Mouse (Mus musculus): ENCODE measurements around the gene Pdk2. TPM values are rescaled to one million over a fixed set of nuclear protein-coding genes. Genes with fewer than 3 reads are reported as not detected.

Pdk2 gene
- polyA plus RNA-seq, 1 experiment from 2014 or later, result 10.0 TPM

DNA sequence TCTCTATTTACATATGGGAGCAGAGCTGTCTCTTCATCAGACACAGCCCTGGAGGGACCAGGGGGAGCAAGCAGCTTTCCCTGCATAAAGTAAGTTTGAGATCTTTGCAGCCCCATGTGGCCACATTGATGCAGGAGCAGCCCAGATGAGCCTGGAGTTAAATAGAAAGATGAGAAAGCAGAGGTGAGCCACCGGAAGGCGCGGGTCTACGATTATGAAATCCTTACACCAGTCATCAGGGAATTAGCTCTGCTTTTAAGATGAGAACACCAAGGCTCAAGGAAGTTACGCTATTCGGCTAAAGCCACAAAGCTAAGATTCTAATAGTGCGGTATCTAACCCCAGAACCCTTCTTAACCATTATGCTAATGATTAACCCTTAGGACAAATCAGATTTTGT is 36.8 kb upstream of the Pdk2 start:
- H3K9ac ChIP-seq, result no peak overlapping the region

DNA sequence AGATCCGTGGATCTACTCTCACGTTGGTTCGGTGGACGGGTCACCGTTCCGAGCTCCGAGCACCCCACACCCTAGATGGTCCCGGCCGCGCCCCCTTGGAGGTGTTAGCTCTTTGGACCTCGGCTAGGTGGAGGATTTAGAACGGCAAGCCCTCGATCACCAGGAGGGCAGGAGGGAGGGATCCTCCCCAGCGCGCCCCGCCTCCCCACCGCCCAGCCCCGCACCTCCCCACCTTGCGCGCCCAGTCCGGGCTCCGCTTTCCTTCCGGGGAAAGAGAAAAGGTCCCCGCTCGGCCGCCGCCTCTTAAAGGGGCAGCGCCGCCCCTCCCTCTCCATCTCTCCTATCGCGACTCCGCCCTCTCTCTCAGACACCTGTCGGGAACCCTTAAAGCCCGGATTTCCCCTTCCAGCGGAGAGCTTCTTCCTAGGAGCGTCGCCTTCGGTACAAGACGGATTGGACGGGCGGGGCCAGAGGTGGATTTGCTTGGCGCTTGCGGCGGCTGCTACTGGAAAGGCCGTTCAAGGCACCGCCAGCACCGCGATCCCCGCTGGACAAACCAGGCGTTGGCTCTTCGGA is 35.5 kb upstream of the Pdk2 start, which contains the start of gene Itga3:
TSS of gene Itga3 (minus strand) at position 266 of the 576 bp plus-strand sequence.
- H3K27me3 ChIP-seq (replicated peaks), result peaks cover 95% of the 10 kb centered on the region
- no peak within 1 kb of the TSS for H3K27ac ChIP-seq

More for the DNA sequence above, 36.8 kb upstream of the Pdk2 start:
- Histone ChIP-seq H3K9me3 (replicated peaks) (no peaks in the 10 kb centered on the region), H3K36me3 (no peaks in the 10 kb centered on the region), H3K27me3 (replicated peaks) (peaks cover 95% of the 10 kb centered on the region), H3K27ac (no peak overlapping the region), H3K4me2 (no peak overlapping the region), H3K4me1 (peaks cover 27% of the 10 kb centered on the region; the same call in 1 of the 2 replicates), H3K4me3 (no peak overlapping the region)
- WGBS (ENCODE audit: insufficient replicate concordance), result 44% methylated on average over 7 of the region's 7 CpGs
- no peak for ATAC-seq

DNA sequence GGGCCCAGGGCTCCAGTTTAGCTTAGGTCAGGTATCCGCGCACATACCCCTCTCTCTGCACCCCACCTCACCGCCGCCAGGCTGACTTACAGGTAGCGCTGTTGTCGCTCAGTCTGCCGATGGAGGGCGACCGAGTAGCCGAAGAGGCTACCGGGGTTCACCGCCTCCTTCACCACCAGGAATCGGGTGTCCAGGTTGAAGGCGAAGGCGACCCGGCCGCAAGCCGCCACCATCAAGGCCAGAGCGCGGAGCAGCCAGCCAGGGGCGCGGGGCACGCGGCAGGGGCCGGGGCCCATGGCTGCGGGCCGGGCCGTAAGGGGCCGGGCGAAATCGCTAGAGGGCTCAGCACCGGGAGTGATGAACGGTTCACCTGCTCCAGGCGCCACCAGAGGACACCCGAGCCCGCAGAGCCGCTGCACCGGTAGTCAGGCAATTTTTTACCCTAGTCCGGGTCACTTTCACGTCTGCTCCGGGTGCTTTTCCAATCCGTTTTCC is 34.9 kb upstream of the Pdk2 start:
- Histone ChIP-seq H3K27me3 (replicated peaks) (peaks cover 93% of the 10 kb centered on the region), H3K4me1 (peaks cover 27% of the 10 kb centered on the region; the same call in 1 of the 2 replicates), H3K9ac (no peak overlapping the region), H3K4me2 (peak overlapping the region; percentile 66), H3K27ac (no peak overlapping the region), H3K9me3 (replicated peaks) (no peaks in the 10 kb centered on the region), H3K36me3 (no peaks in the 10 kb centered on the region), H3K4me3 (peak overlapping the region; percentile 51)
- WGBS (ENCODE audit: insufficient replicate concordance), result 2% methylated on average over 42 of the region's 42 CpGs
- ATAC-seq, result peak; percentile 36; the same call in 1 of the 2 replicates

More for the DNA sequence above, 35.5 kb upstream of the Pdk2 start, which contains the start of gene Itga3:
- Histone ChIP-seq H3K4me2 (peak within 1 kb of the TSS; percentile 66), H3K4me3 (peak within 1 kb of the TSS; percentile 51), H3K9ac (no peak within 1 kb of the TSS), H3K36me3 (no peaks in the 10 kb centered on the region), H3K9me3 (replicated peaks) (no peaks in the 10 kb centered on the region), H3K4me1 (peaks cover 27% of the 10 kb centered on the region; the same call in 1 of the 2 replicates)
- peak; percentile 57 for ATAC-seq
- WGBS (ENCODE audit: insufficient replicate concordance), result 1% methylated on average over 51 of the region's 51 CpGs

DNA sequence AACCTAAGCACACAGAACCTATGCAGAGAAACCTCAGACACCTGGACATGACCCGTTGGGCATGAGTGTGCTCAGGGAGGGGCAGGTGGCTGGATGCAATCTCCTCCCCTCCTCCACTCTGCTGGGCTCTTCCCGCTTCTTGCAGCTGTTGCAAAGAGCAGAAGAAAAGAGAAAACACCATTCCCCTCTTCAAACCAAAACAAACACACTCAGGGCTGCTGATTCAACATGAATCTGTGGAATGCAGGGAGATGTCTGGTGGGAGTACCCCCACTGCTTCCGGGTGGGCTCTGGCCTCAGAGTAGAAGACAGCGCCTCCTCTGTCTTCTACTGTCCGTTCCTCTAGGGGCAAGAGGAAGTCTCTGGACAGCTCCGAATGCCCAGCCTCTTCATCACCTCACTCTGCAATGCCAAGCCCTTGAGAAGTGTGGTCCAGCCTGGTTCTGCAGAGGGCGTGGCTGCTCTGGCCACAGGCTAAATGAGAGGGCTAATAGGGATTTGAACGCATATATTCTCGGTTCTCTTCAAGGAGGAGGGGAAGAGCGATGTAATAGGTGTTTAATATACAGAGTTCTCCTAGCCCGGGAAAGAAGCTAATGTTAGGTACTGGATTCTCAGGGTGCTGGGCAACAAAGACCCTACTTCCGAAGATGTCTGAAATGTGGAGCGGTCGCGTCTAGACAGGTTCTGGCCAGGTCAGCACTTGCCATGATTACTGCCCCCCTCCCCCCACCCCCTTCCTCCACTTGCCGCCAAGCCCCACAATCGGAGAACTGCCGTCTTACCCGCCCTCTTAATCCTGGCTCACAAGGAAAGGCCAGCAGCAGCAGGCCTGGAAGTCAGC is 34.3 kb upstream of the Pdk2 start:
- H3K36me3 ChIP-seq, result no peaks in the 10 kb centered on the region
- H3K9ac ChIP-seq, result no peak overlapping the region
- H3K4me3 ChIP-seq, result peak overlapping the region; percentile 51
- peaks cover 87% of the 10 kb centered on the region for H3K27me3 ChIP-seq (replicated peaks)
- peaks cover 27% of the 10 kb centered on the region; the same call in 1 of the 2 replicates for H3K4me1 ChIP-seq
- peak overlapping the region; percentile 66 for H3K4me2 ChIP-seq
- ATAC-seq, result no peak
- H3K9me3 ChIP-seq (replicated peaks), result no peaks in the 10 kb centered on the region
- WGBS (ENCODE audit: insufficient replicate concordance), result 6% methylated on average over 19 of the region's 19 CpGs
- no peak overlapping the region for H3K27ac ChIP-seq

DNA sequence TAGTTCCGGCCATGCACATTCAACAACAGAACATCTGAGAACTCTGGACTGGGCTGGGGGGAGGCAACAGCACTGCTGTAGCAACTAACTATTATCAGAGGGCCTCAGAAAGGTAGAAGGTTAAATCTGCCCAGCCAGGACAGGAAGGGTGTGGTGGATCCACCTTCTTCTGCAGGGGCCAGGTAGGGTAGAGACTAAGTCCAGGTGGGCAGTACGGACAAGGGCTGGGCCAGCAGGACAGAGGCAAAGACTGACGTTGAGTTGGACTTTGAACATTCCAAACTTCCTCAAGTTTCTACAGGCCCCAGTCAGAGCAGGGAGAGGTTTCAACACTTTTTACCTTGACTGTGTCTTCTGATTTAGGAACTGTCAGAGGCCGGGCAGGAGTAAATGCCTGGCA is 33.5 kb upstream of the Pdk2 start:
- Histone ChIP-seq H3K4me3 (no peak overlapping the region), H3K27me3 (replicated peaks) (peaks cover 80% of the 10 kb centered on the region), H3K4me1 (peaks cover 26% of the 10 kb centered on the region; the same call in 1 of the 2 replicates), H3K27ac (no peak overlapping the region), H3K9me3 (replicated peaks) (no peaks in the 10 kb centered on the region), H3K36me3 (no peaks in the 10 kb centered on the region), H3K4me2 (no peak overlapping the region), H3K9ac (no peak overlapping the region)
- WGBS (ENCODE audit: insufficient replicate concordance), result 54% methylated on average over 4 of the region's 4 CpGs
- ATAC-seq, result no peak

DNA sequence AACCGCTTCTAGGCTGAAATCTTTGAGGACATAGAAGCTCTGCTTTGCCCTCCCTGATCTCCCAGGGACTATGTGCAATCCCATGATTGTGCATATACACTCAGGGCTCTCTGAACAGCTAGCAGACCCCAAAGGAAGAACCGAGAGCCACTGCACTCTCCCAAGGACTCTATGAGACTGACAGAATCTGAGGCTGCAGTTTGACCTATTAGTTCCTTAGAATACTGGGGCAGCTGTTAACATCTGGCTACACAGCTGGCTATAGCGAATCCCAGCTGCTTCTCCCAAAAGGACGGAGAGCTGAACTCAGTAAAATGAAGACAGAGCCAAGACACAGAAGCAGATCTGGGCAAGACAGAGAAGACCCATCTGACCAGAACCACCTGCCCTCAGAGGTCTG is 32.7 kb upstream of the Pdk2 start:
- Histone ChIP-seq H3K9me3 (replicated peaks) (no peaks in the 10 kb centered on the region), H3K4me3 (no peak overlapping the region), H3K27ac (no peak overlapping the region), H3K27me3 (replicated peaks) (peaks cover 71% of the 10 kb centered on the region), H3K36me3 (no peaks in the 10 kb centered on the region), H3K4me2 (no peak overlapping the region), H3K9ac (no peak overlapping the region), H3K4me1 (peaks cover 18% of the 10 kb centered on the region; the same call in 1 of the 2 replicates)
- ATAC-seq, result no peak
- 62% methylated on average over 4 of the region's 4 CpGs for WGBS (ENCODE audit: insufficient replicate concordance)

DNA sequence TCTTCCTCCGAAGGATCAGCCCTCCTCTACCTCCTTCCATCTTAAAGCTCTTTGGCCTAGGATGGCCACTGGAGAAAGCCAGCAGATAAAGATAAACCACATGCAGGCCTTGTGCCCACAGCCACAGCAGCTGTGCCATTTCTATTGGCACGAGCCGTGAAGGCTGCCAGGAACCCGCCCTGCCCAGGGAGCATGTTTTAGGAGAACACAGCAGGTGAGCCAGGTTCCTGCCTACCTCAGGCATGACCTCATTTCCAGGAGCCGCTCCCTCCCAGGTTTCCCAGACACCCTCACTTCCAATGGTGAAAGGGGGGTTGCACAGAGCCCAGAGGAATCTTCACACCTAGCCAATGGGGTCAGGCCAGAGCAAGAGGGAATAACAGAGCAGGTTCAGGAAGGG is 31.6 kb upstream of the Pdk2 start:
- Histone ChIP-seq H3K27ac (no peak overlapping the region), H3K4me3 (no peak overlapping the region), H3K4me1 (peaks cover 11% of the 10 kb centered on the region; the same call in 1 of the 2 replicates), H3K9me3 (replicated peaks) (no peaks in the 10 kb centered on the region), H3K36me3 (no peaks in the 10 kb centered on the region), H3K27me3 (replicated peaks) (peaks cover 61% of the 10 kb centered on the region), H3K4me2 (no peak overlapping the region), H3K9ac (no peak overlapping the region)
- no peak for ATAC-seq
- WGBS (ENCODE audit: insufficient replicate concordance), result 53% methylated on average over 5 of the region's 5 CpGs

DNA sequence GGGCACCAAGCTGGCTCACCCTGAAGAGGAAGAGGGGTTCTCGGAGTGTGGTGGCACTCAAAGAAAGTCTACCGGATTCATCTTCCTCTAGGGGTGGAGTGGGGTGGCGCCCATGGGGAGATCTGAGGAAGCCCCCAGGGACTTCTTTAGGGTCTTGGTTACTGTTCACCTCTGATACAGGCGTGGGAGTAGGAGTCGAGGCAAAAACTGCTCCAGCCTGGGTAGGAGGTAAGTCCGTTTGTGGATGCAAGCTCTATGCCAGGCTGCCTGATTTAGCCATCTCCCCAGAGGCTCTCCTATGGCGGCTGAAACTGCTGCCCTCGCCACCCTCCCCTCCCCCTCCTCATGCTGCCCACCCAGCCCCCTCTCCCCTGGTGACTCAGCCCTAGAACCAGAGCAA is 31.0 kb upstream of the Pdk2 start:
- peaks cover 11% of the 10 kb centered on the region; the same call in 1 of the 2 replicates for H3K4me1 ChIP-seq
- H3K4me3 ChIP-seq, result no peak overlapping the region
- no peak overlapping the region for H3K4me2 ChIP-seq
- no peaks in the 10 kb centered on the region for H3K9me3 ChIP-seq (replicated peaks)
- ATAC-seq, result no peak
- H3K27me3 ChIP-seq (replicated peaks), result peaks cover 54% of the 10 kb centered on the region
- no peak overlapping the region for H3K27ac ChIP-seq
- no peak overlapping the region for H3K9ac ChIP-seq
- 52% methylated on average over 8 of the region's 8 CpGs for WGBS (ENCODE audit: insufficient replicate concordance)
- H3K36me3 ChIP-seq, result no peaks in the 10 kb centered on the region

DNA sequence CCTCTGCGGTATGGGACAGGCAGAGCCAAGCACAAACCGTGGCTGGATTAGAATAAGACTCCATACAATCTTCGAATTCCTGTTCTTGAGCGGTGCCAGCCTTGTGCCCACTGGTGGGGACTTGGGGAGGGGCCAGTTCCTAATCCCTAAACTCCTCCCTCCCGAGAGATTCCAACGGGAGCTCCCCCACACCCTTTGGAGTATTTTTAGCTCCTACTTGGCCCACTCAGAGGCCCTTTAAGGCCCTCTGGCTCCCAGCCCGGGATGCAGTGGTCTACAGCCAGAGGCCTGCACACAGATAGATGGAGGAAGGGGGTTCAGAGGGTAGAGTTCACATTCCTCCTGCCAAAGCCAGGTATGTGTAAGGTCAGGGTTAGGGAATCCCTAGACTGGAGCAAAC is 30.1 kb upstream of the Pdk2 start:
- Histone ChIP-seq H3K36me3 (no peaks in the 10 kb centered on the region), H3K9ac (no peak overlapping the region), H3K4me3 (no peak overlapping the region), H3K9me3 (replicated peaks) (no peaks in the 10 kb centered on the region), H3K27me3 (replicated peaks) (peaks cover 45% of the 10 kb centered on the region), H3K4me2 (no peak overlapping the region), H3K27ac (no peak overlapping the region), H3K4me1 (peaks cover 5% of the 10 kb centered on the region; the same call in 1 of the 2 replicates)
- ATAC-seq, result no peak
- WGBS (ENCODE audit: insufficient replicate concordance), result 44% methylated on average over 7 of the region's 7 CpGs

DNA sequence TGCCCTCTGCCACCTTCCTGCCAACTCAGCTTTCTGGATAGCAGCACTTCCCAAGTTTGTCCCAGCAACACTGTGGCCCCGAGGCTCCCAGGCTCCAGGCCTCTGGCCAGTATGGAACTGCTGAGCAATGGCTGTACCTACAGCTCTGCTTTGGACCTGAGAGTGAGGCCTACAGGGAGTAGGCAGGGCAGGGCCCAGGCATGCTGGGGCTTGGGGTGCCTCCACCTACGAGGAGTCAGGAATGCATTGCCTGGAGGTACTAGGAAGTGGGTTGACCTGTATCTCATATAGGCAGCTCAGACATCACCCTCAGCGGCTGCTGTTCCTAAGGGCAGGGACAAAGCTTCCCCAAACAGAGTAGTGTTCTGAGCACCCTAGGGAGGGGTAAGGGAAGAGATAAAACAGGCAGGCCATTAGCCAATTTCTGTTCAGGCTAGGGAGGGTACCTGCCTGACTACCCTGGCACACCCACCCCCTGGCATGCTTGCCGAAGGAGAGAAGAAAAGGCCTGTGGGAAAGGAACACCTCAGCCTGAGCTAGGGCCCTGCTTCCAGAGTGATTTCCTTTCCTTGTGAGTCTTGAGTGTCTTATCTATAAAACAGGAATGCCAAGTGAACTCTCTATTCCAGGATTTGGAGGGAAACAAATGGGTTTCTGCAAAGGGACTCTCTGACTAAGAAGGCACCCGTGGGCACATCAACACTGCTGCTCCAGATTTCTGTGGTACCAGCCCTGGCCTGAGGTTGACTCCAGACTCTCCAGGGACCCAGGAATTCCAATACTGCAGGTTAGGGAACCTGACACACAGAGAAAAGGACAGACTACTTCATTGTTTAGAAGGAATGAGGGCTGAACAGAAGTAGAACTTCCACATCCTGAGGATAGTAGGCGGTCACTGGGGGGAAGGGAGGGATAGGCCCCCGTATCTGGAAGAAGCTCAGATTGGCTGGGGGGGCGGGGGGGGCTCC is 29.3 kb upstream of the Pdk2 start:
- H3K4me1 ChIP-seq, result no peaks in the 10 kb centered on the region
- H3K4me2 ChIP-seq, result no peak overlapping the region
- H3K27ac ChIP-seq, result no peak overlapping the region; the same call in 1 of the 2 replicates
- WGBS (ENCODE audit: insufficient replicate concordance), result 51% methylated on average over 8 of the region's 8 CpGs
- ATAC-seq, result no peak
- H3K9me3 ChIP-seq (replicated peaks), result no peaks in the 10 kb centered on the region
- peaks cover 37% of the 10 kb centered on the region for H3K27me3 ChIP-seq (replicated peaks)
- 0 out of 2 replicates have a peak, but pooled peaks cover 3% of the 10 kb centered on the region for H3K36me3 ChIP-seq
- H3K9ac ChIP-seq, result no peak overlapping the region
- H3K4me3 ChIP-seq, result no peak overlapping the region

DNA sequence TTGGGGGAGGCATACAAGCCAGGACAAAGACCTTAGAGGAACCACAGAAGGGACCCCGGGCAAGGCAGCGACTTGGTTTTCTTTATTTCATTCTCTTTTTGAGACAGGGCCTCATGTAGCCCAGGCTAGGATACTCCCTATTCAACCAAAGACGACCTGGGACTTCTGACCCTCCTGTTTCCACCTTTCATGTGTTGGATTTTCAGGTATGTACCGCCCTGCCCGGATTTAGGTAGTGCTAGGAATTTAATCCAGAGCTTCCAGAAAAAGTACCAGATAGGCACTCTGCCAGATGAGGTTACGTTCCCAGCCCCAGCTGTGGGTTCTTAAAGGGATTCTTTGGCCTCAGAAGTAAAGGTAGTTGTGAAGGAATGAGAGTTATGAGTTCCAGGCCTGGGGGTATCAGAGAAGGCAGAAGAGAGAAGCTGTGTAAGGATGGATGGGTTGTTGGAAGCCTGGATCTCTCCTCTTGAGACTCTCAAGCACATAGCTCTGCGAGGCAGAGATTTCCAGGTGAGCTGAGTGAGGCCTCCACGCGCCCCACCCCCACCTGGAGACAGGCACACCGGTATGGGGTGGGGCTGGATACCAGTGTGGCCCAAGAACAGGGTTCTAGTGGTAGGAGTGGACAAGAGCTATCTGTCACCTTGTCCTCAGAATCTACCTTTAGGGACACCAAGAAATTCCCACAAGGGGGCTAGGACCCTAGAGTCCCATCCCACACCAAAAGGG is 28.2 kb upstream of the Pdk2 start:
- Histone ChIP-seq H3K36me3 (0 out of 2 replicates have a peak, but pooled peaks cover 3% of the 10 kb centered on the region), H3K27ac (no peak overlapping the region), H3K4me1 (no peaks in the 10 kb centered on the region), H3K27me3 (replicated peaks) (peaks cover 27% of the 10 kb centered on the region), H3K4me3 (no peak overlapping the region), H3K9me3 (replicated peaks) (no peaks in the 10 kb centered on the region), H3K4me2 (no peak overlapping the region), H3K9ac (no peak overlapping the region)
- ATAC-seq, result no peak
- WGBS (ENCODE audit: insufficient replicate concordance), result 71% methylated on average over 10 of the region's 10 CpGs
